Mouse (Mus musculus) embryonic facial prominence, embryonic 10.5 days (tissue): Measurements from ENCODE around the gene Rab22a. TPM values are rescaled to one million over a fixed set of nuclear protein-coding genes. Genes with fewer than 3 reads are reported as not detected.

Experiments used
- DNase-seq: peaks from one replicate; pipeline ENCODE4 v3.0.0-alpha.2; 2017; ENCODE audit warnings: low spot score
- H3K27ac ChIP-seq: fragments of 300-500 bp; sonication (generic); replicated peaks from 2 replicates; pipeline ENCODE4 v1.5.1; 2016; ENCODE audit warnings: mild to moderate bottlenecking
- H3K27me3 ChIP-seq: fragments of 300-500 bp; sonication (generic); replicated peaks from 2 replicates; pipeline ENCODE4 v1.6.1; 2016; ENCODE audit warnings: low read depth, mild to moderate bottlenecking; ENCODE audit not compliant: poor library complexity, severe bottlenecking
- H3K36me3 ChIP-seq: fragments of 300-500 bp; sonication (generic); replicated peaks from 2 replicates; pipeline ENCODE4 v1.6.1; 2016; ENCODE audit warnings: mild to moderate bottlenecking, moderate library complexity
- H3K4me1 ChIP-seq: fragments of 300-500 bp; sonication (generic); 2 replicates; pipeline ENCODE4 v1.6.1; 2016
- H3K4me3 ChIP-seq: fragments of 300-500 bp; sonication (generic); 2 replicates; pipeline ENCODE4 v1.5.1; 2016; ENCODE audit warnings: mild to moderate bottlenecking, moderate library complexity
- H3K9me3 ChIP-seq: fragments of 300-500 bp; sonication (generic); 2 replicates; pipeline ENCODE4 v1.6.1; 2016; ENCODE audit warnings: mild to moderate bottlenecking
- WGBS: fragments of 180-500 bp; shearing (Covaris S2); methylation state at CpG from one replicate; pipeline ENCODE4 v1.1.7; 2016; 5-methylcytosine and 5-hydroxymethylcytosine counted together
- polyA plus RNA-seq: library from polyadenylated mRNA; unstranded; fragments of >200 nt; fragmentation: Nextera tagmentation; extraction: Ambion mirVana; gene quantifications from 2 replicates; pipeline ENCODE4 v1.2.1, GENCODE M21; 2016

Rab22a gene
- polyA plus RNA-seq, 1 experiment from 2014 or later: 24.6 TPM

GRCm38 (mm10) chr2:173649762-173650161 is 9.8 kb upstream of the Rab22a start:
- Histone ChIP-seq H3K9me3 (no peaks in the 10 kb centered on the region; the same call in 1 of the 2 replicates), H3K27ac (no peak overlapping the region), H3K27me3 (no peaks in the 10 kb centered on the region), H3K4me3 (no peak overlapping the region), H3K36me3 (peaks cover 33% of the 10 kb centered on the region), H3K4me1 (0 out of 2 replicates have a peak, but pooled peaks cover 7% of the 10 kb centered on the region)
- 89% methylated on average over 10 of the region's 10 CpGs for WGBS
- no peak for DNase-seq

GRCm38 (mm10) chr2:173653526-173653925 is 6.0 kb upstream of the Rab22a start:
- 81% methylated on average over 5 of the region's 5 CpGs for WGBS
- Histone ChIP-seq H3K27ac (no peak overlapping the region), H3K9me3 (no peaks in the 10 kb centered on the region; the same call in 1 of the 2 replicates), H3K27me3 (no peaks in the 10 kb centered on the region), H3K4me3 (no peak overlapping the region), H3K36me3 (peaks cover 17% of the 10 kb centered on the region), H3K4me1 (peaks cover 19% of the 10 kb centered on the region)
- DNase-seq: no peak

GRCm38 (mm10) chr2:173657736-173658135 is 1.8 kb upstream of the Rab22a start:
- Histone ChIP-seq H3K27ac (no peak overlapping the region), H3K9me3 (no peaks in the 10 kb centered on the region), H3K27me3 (no peaks in the 10 kb centered on the region), H3K4me1 (peaks cover 34% of the 10 kb centered on the region), H3K36me3 (peaks cover 21% of the 10 kb centered on the region), H3K4me3 (no peak overlapping the region)
- 91% methylated on average over 6 of the region's 6 CpGs for WGBS
- DNase-seq: no peak

GRCm38 (mm10) chr2:173658517-173658916 is 1.0 kb upstream of the Rab22a start:
- Histone ChIP-seq H3K4me3 (peak overlapping the region; percentile 99), H3K36me3 (peaks cover 29% of the 10 kb centered on the region), H3K27ac (0 out of 2 replicates have a peak overlapping the region, but pooled peaks have one; percentile 96), H3K27me3 (no peaks in the 10 kb centered on the region), H3K4me1 (peaks cover 34% of the 10 kb centered on the region), H3K9me3 (no peaks in the 10 kb centered on the region)
- no peak for DNase-seq
- WGBS: 87% methylated on average over 4 of the region's 4 CpGs

- Histone ChIP-seq H3K27me3 (no peaks in the 10 kb centered on the region), H3K4me1 (peaks cover 27% of the 10 kb centered on the region), H3K36me3 (peaks cover 44% of the 10 kb centered on the region), H3K9me3 (no peaks in the 10 kb centered on the region), H3K4me3 (peak overlapping the region; percentile 99), H3K27ac (peak overlapping the region; percentile 96)
- no peak for DNase-seq
- 1% methylated on average over 52 of the region's 52 CpGs for WGBS
Observed at GRCm38 (mm10) chr2:173659926-173660684, 545 bp downstream of the Rab22a start.

GRCm38 (mm10) chr2:173662255-173662950 is 2.8 kb downstream of the Rab22a start:
- WGBS: 92% methylated on average over 9 of the region's 9 CpGs
- no peaks in the 10 kb centered on the region for H3K9me3 ChIP-seq
- no peak for DNase-seq
- peaks cover 66% of the 10 kb centered on the region for H3K36me3 ChIP-seq
- no peaks in the 10 kb centered on the region for H3K27me3 ChIP-seq
- no peak overlapping the region for H3K27ac ChIP-seq
- no peak overlapping the region for H3K4me3 ChIP-seq
- peaks cover 26% of the 10 kb centered on the region for H3K4me1 ChIP-seq

GRCm38 (mm10) chr2:173664736-173665135 is 5.2 kb downstream of the Rab22a start:
- DNase-seq: no peak
- Histone ChIP-seq H3K27me3 (no peaks in the 10 kb centered on the region), H3K4me1 (peaks cover 8% of the 10 kb centered on the region), H3K4me3 (no peak overlapping the region), H3K27ac (no peak overlapping the region), H3K36me3 (peaks cover 89% of the 10 kb centered on the region), H3K9me3 (no peaks in the 10 kb centered on the region)
- WGBS: 90% methylated on average over 4 of the region's 4 CpGs

- Histone ChIP-seq H3K36me3 (peaks cover 95% of the 10 kb centered on the region), H3K27ac (no peak overlapping the region), H3K27me3 (no peaks in the 10 kb centered on the region), H3K4me3 (no peak overlapping the region), H3K4me1 (peaks cover 8% of the 10 kb centered on the region), H3K9me3 (no peaks in the 10 kb centered on the region)
- 96% methylated on average over 2 of the region's 2 CpGs for WGBS
- DNase-seq: no peak
Observed at GRCm38 (mm10) chr2:173665271-173665670, 5.7 kb downstream of the Rab22a start.

- Histone ChIP-seq H3K9me3 (no peaks in the 10 kb centered on the region), H3K36me3 (peaks cover 94% of the 10 kb centered on the region), H3K27ac (no peak overlapping the region), H3K27me3 (no peaks in the 10 kb centered on the region), H3K4me3 (no peak overlapping the region), H3K4me1 (no peaks in the 10 kb centered on the region)
- 93% methylated on average over 3 of the region's 3 CpGs for WGBS
- DNase-seq: no peak
Observed at GRCm38 (mm10) chr2:173666876-173667275, 7.3 kb downstream of the Rab22a start.

- H3K4me1 ChIP-seq: no peaks in the 10 kb centered on the region
- no peak overlapping the region for H3K27ac ChIP-seq
- H3K27me3 ChIP-seq: no peaks in the 10 kb centered on the region
- 85% methylated on average over 2 of the region's 2 CpGs for WGBS
- H3K36me3 ChIP-seq: peaks cover 85% of the 10 kb centered on the region
- no peaks in the 10 kb centered on the region for H3K9me3 ChIP-seq
- no peak for DNase-seq
- H3K4me3 ChIP-seq: no peak overlapping the region
Observed at GRCm38 (mm10) chr2:173672328-173672896, 12.9 kb downstream of the Rab22a start.

GRCm38 (mm10) chr2:173673469-173673868 is 13.9 kb downstream of the Rab22a start:
- Histone ChIP-seq H3K27ac (no peak overlapping the region), H3K27me3 (no peaks in the 10 kb centered on the region), H3K9me3 (no peaks in the 10 kb centered on the region), H3K4me1 (no peaks in the 10 kb centered on the region), H3K36me3 (peaks cover 74% of the 10 kb centered on the region), H3K4me3 (no peak overlapping the region)
- no peak for DNase-seq
- WGBS: 88% methylated on average over 1 of the region's 1 CpGs

GRCm38 (mm10) chr2:173678593-173678992 is 19.0 kb downstream of the Rab22a start:
- peaks cover 43% of the 10 kb centered on the region for H3K36me3 ChIP-seq
- H3K27ac ChIP-seq: no peak overlapping the region
- H3K4me3 ChIP-seq: no peak overlapping the region
- peaks cover 3% of the 10 kb centered on the region; the same call in 1 of the 2 replicates for H3K4me1 ChIP-seq
- no peaks in the 10 kb centered on the region for H3K9me3 ChIP-seq
- WGBS: 88% methylated on average over 2 of the region's 2 CpGs
- H3K27me3 ChIP-seq: no peaks in the 10 kb centered on the region
- DNase-seq: no peak
